Mouse (Mus musculus): ENCODE measurements at regions not wholly inside any gene's neighbourhood (a gene's known extent, or its start where the extent isn't known, plus 50 kb on each side); places are given as distances from the start of the nearest gene placed in this dataset.

- Histone ChIP-seq H3K27ac (ENCODE audit: control insufficient read depth, low read depth, low read length) (no peak overlapping the region), H3K79me2 (ENCODE audit: control insufficient read depth, insufficient read depth, low read length, poor library complexity) (no peaks in the 10 kb centered on the region), H3K4me1 (ENCODE audit: control insufficient read depth in 1 of 2, insufficient read depth in 2 of 2, low read length in 2 of 2) (no peaks in the 10 kb centered on the region), H3K4me3 (ENCODE audit: control insufficient read depth in 1 of 2, insufficient read depth in 1 of 2, low read depth in 2 of 2, low read length in 2 of 2) (no peak overlapping the region), H3K27me3 (ENCODE audit: control insufficient read depth in 1 of 2, insufficient read depth in 2 of 2, low read length in 2 of 2) (no peaks in the 10 kb centered on the region), H3K9ac (ENCODE audit: control insufficient read depth, low read depth, low read length, poor library complexity, severe bottlenecking) (no peak overlapping the region), H3K9me3 (replicated peaks; ENCODE audit: insufficient read depth, low read length) (no peaks in the 10 kb centered on the region), H3K36me3 (ENCODE audit: control insufficient read depth in 1 of 2, insufficient read depth in 2 of 2, low read length in 2 of 2) (no peaks in the 10 kb centered on the region)
- no peak for DNase-seq (ENCODE audit: low read depth, low spot score)
- TF ChIP-seq CHD2 (IDR thresholded peaks at IDR 0.05; ENCODE audit: low read length): no peak
- no peak for TF ChIP-seq ZC3H11A (IDR thresholded peaks at IDR 0.05; ENCODE audit: low read depth, low read length)
- no peak for TF ChIP-seq POLR2AphosphoS5 (IDR thresholded peaks at IDR 0.05; ENCODE audit: borderline replicate concordance, low read depth, low read length)
- no peak for TF ChIP-seq POLR2A (IDR thresholded peaks at IDR 0.05; ENCODE audit: control insufficient read depth in 1 of 2, insufficient read depth in 1 of 2, low read depth in 1 of 2, low read length in 2 of 2, poor library complexity in 1 of 2)
- TF ChIP-seq NRF1 (IDR thresholded peaks at IDR 0.05; ENCODE audit: insufficient read depth, low read depth, low read length, poor library complexity, severe bottlenecking): no peak
- no peak for TF ChIP-seq MEF2A (IDR thresholded peaks at IDR 0.05; ENCODE audit: extremely low read depth, insufficient replicate concordance, low read depth, low read length, poor library complexity, severe bottlenecking)
- TF ChIP-seq MAZ (IDR thresholded peaks at IDR 0.05; ENCODE audit: low read depth, low read length): no peak
- TF ChIP-seq CHD1 (IDR thresholded peaks at IDR 0.05; ENCODE audit: low read depth, low read length): no peak
- TF ChIP-seq GATA1 (IDR thresholded peaks at IDR 0.05; ENCODE audit: low read depth, low read length): no peak
- TF ChIP-seq RCOR1 (IDR thresholded peaks at IDR 0.05; ENCODE audit: low read depth, low read length): no peak
- TF ChIP-seq ETS1 (IDR thresholded peaks at IDR 0.05; ENCODE audit: low read depth, low read length): no peak
- TF ChIP-seq EP300 (IDR thresholded peaks at IDR 0.05; ENCODE audit: low read depth in 1 of 2, low read length in 2 of 2): no peak
- no peak for TF ChIP-seq TBP (IDR thresholded peaks at IDR 0.05; ENCODE audit: low read depth, low read length)
- no peak for TF ChIP-seq TAL1 (IDR thresholded peaks at IDR 0.05; ENCODE audit: low read length)
- TF ChIP-seq TCF12 (IDR thresholded peaks at IDR 0.05; ENCODE audit: low read depth, low read length): no peak
- TF ChIP-seq USF2 (IDR thresholded peaks at IDR 0.05; ENCODE audit: borderline replicate concordance in 1 of 2, insufficient read depth in 1 of 2, low read depth in 1 of 2, low read length in 2 of 2): no peak
- no peak for TF ChIP-seq ZKSCAN1 (IDR thresholded peaks at IDR 0.05; ENCODE audit: low read depth, low read length)
- TF ChIP-seq ZNF384 (IDR thresholded peaks at IDR 0.05; ENCODE audit: low read depth, low read length): no peak
- no peak for TF ChIP-seq MYB (IDR thresholded peaks at IDR 0.05; ENCODE audit: low read depth, low read length)
These were observed 160.0 kb downstream of the Zfp622 start for GRCm38 (mm10) chr15:26144197-26144596.

- TF ChIP-seq GABPA (IDR thresholded peaks at IDR 0.05; ENCODE audit: low read depth, low read length) (no peak), ZNF384 (IDR thresholded peaks at IDR 0.05; ENCODE audit: low read depth, low read length) (no peak), E2F4 (IDR thresholded peaks at IDR 0.05; ENCODE audit: borderline replicate concordance, low read depth, low read length) (no peak), NRF1 (IDR thresholded peaks at IDR 0.05; ENCODE audit: insufficient read depth, low read depth, low read length, poor library complexity, severe bottlenecking) (no peak), MAFK (IDR thresholded peaks at IDR 0.05; ENCODE audit: borderline replicate concordance, low read depth, low read length) (no peak), TBP (IDR thresholded peaks at IDR 0.05; ENCODE audit: low read depth, low read length) (no peak), POLR2AphosphoS2 (IDR thresholded peaks at IDR 0.05; ENCODE audit: low read length) (no peak), ZKSCAN1 (IDR thresholded peaks at IDR 0.05; ENCODE audit: low read depth, low read length) (no peak), POLR2AphosphoS5 (IDR thresholded peaks at IDR 0.05; ENCODE audit: borderline replicate concordance, low read depth, low read length) (no peak), UBTF (IDR thresholded peaks at IDR 0.05; ENCODE audit: borderline replicate concordance, insufficient read depth, low read depth, low read length) (no peak), MYB (IDR thresholded peaks at IDR 0.05; ENCODE audit: low read depth, low read length) (no peak), MXI1 (IDR thresholded peaks at IDR 0.05; ENCODE audit: low read depth, low read length) (no peak), CHD1 (IDR thresholded peaks at IDR 0.05; ENCODE audit: low read depth, low read length) (no peak), TCF12 (IDR thresholded peaks at IDR 0.05; ENCODE audit: low read depth, low read length) (no peak), POLR2A (IDR thresholded peaks at IDR 0.05; ENCODE audit: control insufficient read depth in 1 of 2, insufficient read depth in 1 of 2, low read depth in 1 of 2, low read length in 2 of 2, poor library complexity in 1 of 2) (no peak), SIN3A (IDR thresholded peaks at IDR 0.05; ENCODE audit: low read length) (no peak), BHLHE40 (IDR thresholded peaks at IDR 0.05; ENCODE audit: borderline replicate concordance, low read depth, low read length) (no peak), CHD2 (IDR thresholded peaks at IDR 0.05; ENCODE audit: low read length) (no peak), MEF2A (IDR thresholded peaks at IDR 0.05; ENCODE audit: extremely low read depth, insufficient replicate concordance, low read depth, low read length, poor library complexity, severe bottlenecking) (no peak), TAL1 (IDR thresholded peaks at IDR 0.05; ENCODE audit: low read length) (no peak)
- H3K36me3 ChIP-seq (ENCODE audit: control insufficient read depth in 1 of 2, insufficient read depth in 2 of 2, low read length in 2 of 2): no peaks in the 10 kb centered on the region
- no peak overlapping the region for H3K4me3 ChIP-seq (ENCODE audit: control insufficient read depth in 1 of 2, insufficient read depth in 1 of 2, low read depth in 2 of 2, low read length in 2 of 2)
- H3K9ac ChIP-seq (ENCODE audit: control insufficient read depth, low read depth, low read length, poor library complexity, severe bottlenecking): no peak overlapping the region
- no peak overlapping the region for H3K27ac ChIP-seq (ENCODE audit: control insufficient read depth, low read depth, low read length)
- H3K4me1 ChIP-seq (ENCODE audit: control insufficient read depth in 1 of 2, insufficient read depth in 2 of 2, low read length in 2 of 2): no peaks in the 10 kb centered on the region
- no peaks in the 10 kb centered on the region for H3K27me3 ChIP-seq (ENCODE audit: control insufficient read depth in 1 of 2, insufficient read depth in 2 of 2, low read length in 2 of 2)
- DNase-seq (ENCODE audit: low read depth, low spot score): no peak
- no peaks in the 10 kb centered on the region for H3K79me2 ChIP-seq (ENCODE audit: control insufficient read depth, insufficient read depth, low read length, poor library complexity)
- no peaks in the 10 kb centered on the region for H3K9me3 ChIP-seq (replicated peaks; ENCODE audit: insufficient read depth, low read length)
These were observed 150.3 kb upstream of the March11 start for GRCm38 (mm10) chr15:26158499-26158898.
